Mouse (Mus musculus): Measurements from ENCODE around the gene S1pr3.

S1pr3 gene

DNA sequence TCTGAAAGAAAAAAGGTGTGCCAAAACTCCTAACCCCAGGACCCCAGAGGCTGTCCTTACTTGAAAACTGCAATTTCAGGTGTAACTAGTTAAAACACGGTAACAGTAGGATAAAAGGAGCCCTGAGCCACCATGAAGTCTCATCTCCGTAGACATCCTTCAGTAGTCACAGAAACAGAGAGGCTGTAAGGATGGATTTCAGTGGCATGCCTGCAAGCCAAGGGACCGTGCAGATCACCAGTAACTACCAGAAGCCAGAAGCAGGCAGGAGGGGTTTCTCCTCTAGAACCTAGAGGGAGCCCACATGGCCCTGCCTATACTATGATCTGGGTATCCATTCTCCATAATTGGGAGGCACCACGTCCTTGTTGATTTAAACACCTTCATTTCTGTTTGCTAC, 55.9 kb downstream of the S1pr3 start:
- DNase-seq, result no peak

- no peak for DNase-seq
Observed at GRCm38 (mm10) chr13:51466117-51466841, 57.8 kb downstream of the S1pr3 start.

- DNase-seq, result no peak
Observed at GRCm38 (mm10) chr13:51468697-51469250, 60.3 kb downstream of the S1pr3 start.

Data from kidney, postnatal 4 days (tissue).